Mouse (Mus musculus): Measurements from ENCODE around the gene Gm17720. TPM values are rescaled to one million over a fixed set of nuclear protein-coding genes. Genes with fewer than 3 reads are reported as not detected.
A peak's percentile ranks its signal among the peaks of the same experiment; 100 is the strongest.

Gm17720 gene
- total RNA-seq (2021): not detected in 2 replicates
- long read RNA-seq, experiment 1: 0 reads
- long read RNA-seq, experiment 2: 0 reads

- peak; percentile 13 for DNase-seq
Measured at GRCm38 (mm10) chr8:110102653-110103052, at the start of gene Gm17720. Gm17720 (minus strand) TSS chr8:110102753.

- DNase-seq: peak; percentile 61
Measured at GRCm38 (mm10) chr8:110145538-110145937, 43.0 kb upstream of the Gm17720 start.

GRCm38 (mm10) chr8:110140770-110141169, 38.2 kb upstream of the Gm17720 start:
- DNase-seq: no peak

- DNase-seq: no peak
Measured at GRCm38 (mm10) chr8:110140156-110140555, 37.6 kb upstream of the Gm17720 start.

- DNase-seq: no peak
Measured at GRCm38 (mm10) chr8:110135515-110135914, 33.0 kb upstream of the Gm17720 start.

- no peak for DNase-seq
Measured at GRCm38 (mm10) chr8:110134236-110134635, 31.7 kb upstream of the Gm17720 start.

- DNase-seq: peak; percentile 86
Measured at GRCm38 (mm10) chr8:110130537-110130936, 28.0 kb upstream of the Gm17720 start.

GRCm38 (mm10) chr8:110119715-110120114, 17.2 kb upstream of the Gm17720 start:
- DNase-seq: peak; percentile 47

- DNase-seq: no peak
Measured at GRCm38 (mm10) chr8:110101676-110102075, 877 bp downstream of the Gm17720 start.

GRCm38 (mm10) chr8:110100907-110101306, 1.6 kb downstream of the Gm17720 start, which contains the start of gene Gm21964:
Gm21964 (plus strand) TSS chr8:110101207.
- DNase-seq: no peak

GRCm38 (mm10) chr8:110091869-110092268, 10.7 kb downstream of the Gm17720 start:
- DNase-seq: peak; percentile 17

GRCm38 (mm10) chr8:110082416-110083105, 20.0 kb downstream of the Gm17720 start:
- no peak for DNase-seq

GRCm38 (mm10) chr8:110079282-110080221, 23.0 kb downstream of the Gm17720 start, which contains the start of gene Zfp612:
Zfp612 (plus strand) TSS chr8:110079746.
- peak; percentile 81 for DNase-seq

- no peak for DNase-seq
Measured at GRCm38 (mm10) chr8:110074496-110074895, 28.1 kb downstream of the Gm17720 start.

GRCm38 (mm10) chr8:110071600-110071999, 31.0 kb downstream of the Gm17720 start:
- DNase-seq: peak; percentile 77

GRCm38 (mm10) chr8:110069706-110070105, 32.8 kb downstream of the Gm17720 start:
- DNase-seq: no peak

- DNase-seq: no peak
Measured at GRCm38 (mm10) chr8:110065676-110066075, 36.9 kb downstream of the Gm17720 start.

GRCm38 (mm10) chr8:110064606-110065365, 37.8 kb downstream of the Gm17720 start:
- no peak for DNase-seq

GRCm38 (mm10) chr8:110064161-110064560, 38.4 kb downstream of the Gm17720 start:
- DNase-seq: no peak

- DNase-seq: no peak
Measured at GRCm38 (mm10) chr8:110058207-110058606, 44.3 kb downstream of the Gm17720 start.

- DNase-seq: no peak
Measured at GRCm38 (mm10) chr8:110051208-110051607, 51.3 kb downstream of the Gm17720 start.

GRCm38 (mm10) chr8:110040509-110040908, 62.0 kb downstream of the Gm17720 start:
- no peak for DNase-seq

Data from adrenal gland, postnatal 14 days (tissue).